Mouse (Mus musculus) urinary bladder, adult 18-20 months (tissue): ENCODE results near the gene E2f8.

Experiments
- DNase-seq, 2 experiments: peaks; one replicate each; pipeline ENCODE4 v3.0.0; 2022; ENCODE audit warnings: low spot score in 2 of 2, mixed read lengths in 2 of 2

Gene E2f8

DNA sequence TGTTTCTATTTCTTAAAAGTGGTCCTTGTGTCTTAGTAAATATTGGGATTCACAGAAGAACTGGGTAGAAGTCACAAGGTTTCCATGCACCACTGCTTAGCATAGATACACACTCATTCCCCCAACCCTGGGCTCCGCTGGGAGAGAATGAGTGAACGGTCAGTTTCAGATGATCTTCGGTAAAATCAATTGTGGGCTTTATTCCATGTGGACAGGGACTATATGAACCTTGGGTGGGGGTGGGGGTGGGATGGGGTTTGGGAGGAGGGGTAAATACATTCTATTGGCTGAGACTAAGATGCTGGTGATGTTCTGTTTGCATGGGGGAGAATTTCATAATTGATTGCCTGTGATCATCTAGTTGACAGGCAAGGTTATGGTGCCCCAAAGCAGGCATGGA, 25.9 kb downstream of the E2f8 start:
- no peak for DNase-seq

DNA sequence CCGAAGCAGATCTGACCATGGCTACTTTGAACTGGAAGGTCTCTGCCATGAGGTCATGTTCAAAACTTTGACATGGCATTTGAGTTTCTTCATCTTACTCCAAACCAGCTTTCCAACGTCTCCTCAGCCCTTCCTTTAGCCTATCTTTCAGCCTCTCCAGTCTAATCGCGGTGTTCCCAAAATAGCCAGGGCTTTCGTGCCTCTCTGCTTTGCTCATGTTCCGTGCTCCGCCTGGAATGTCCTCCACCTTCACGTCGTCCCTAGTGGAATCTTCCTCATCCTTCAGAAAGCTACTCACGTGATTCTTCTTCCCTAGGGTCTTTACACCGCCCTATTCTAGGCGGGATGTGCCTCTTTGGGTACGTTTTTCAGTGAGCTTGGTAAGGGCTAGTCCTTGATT, 27.9 kb downstream of the E2f8 start:
- DNase-seq: no peak

DNA sequence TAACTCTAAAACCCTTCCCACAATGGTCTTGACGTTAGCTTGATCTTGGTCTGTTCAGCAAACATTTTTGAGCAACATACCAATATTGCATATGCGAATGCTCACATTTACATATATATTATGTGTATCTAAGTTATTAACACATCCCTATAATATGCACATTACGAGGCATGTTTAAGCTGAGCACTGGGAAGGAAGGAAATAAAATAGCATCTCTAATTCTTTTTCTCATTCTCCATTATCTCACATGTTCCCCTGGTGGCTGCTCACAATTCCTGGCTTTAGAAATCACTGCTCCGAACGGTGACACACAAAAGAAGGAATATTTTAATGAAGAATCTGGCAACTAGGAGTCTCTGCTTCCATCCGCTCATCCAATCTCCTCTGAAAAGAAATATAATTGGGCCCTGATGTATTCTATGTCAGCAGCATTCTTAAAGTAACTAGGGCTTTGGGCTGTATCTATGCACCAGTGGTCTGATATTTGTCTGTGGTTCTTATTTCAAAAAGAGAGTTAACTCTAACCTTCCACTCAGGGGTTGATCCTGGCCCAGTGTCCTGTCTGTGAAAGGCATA, 29.8 kb downstream of the E2f8 start:
- no peak for DNase-seq

DNA sequence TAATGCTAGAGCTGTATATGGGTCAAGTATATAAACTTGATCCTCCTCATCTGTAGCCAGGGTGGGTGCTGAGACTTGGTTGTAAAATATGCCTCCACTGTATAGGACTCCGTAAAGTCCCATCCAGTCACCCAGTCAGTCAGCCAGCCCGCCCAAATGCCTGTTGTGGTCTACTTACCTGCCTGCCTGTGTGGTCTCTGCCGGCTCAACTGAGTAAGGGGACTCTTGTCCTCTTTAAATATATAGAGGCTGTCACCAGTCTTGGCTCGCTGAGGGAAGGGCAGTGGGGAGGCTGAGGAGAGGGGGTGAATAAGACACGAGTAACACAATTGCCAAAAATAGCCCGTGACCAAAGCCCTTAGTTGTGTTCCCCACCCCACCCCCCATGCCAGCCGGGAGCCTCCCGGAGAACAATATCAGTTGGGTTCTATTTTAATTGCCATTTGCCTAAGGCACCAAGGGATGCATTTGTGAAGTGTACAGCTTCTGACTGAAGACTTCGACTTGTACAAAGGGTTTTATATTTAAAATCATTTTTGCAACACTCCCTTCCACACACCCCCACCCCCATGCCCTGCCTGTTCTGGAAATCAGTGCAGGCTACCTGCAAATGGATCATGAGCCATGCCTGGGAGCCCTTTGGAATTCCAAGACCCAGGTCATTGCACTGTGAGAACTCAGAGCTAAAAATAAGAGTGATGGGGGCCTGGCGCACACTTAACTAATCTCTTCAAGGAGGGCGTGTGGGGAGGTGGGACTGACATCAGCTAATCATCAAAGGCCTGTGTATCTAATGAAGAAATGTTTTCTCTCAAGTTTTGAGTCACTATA, 33.4 kb downstream of the E2f8 start, which contains the start of gene Csrp3:
TSS of gene Csrp3 (minus strand) at position 214 of the 831 bp plus-strand sequence.
- no peak for DNase-seq

DNA sequence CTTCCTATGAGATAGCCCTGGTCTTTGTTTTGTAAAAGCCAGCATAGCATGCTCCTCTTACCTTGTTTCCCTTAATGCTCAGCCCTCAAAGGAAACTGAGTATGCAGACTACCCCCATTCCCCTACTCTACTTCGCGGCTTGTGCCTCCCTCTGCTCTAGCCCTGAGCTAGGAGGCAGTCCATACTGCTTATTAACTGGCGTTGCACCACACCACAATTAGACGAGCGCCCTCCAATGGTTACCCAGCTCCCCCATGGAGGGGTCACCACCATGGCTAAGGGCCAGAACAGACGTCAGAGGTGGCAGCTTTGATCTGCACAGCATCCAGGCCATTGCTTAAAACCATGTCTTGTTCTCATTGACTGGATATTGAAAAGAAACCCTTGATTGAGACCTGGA, 34.6 kb downstream of the E2f8 start:
- DNase-seq: no peak

DNA sequence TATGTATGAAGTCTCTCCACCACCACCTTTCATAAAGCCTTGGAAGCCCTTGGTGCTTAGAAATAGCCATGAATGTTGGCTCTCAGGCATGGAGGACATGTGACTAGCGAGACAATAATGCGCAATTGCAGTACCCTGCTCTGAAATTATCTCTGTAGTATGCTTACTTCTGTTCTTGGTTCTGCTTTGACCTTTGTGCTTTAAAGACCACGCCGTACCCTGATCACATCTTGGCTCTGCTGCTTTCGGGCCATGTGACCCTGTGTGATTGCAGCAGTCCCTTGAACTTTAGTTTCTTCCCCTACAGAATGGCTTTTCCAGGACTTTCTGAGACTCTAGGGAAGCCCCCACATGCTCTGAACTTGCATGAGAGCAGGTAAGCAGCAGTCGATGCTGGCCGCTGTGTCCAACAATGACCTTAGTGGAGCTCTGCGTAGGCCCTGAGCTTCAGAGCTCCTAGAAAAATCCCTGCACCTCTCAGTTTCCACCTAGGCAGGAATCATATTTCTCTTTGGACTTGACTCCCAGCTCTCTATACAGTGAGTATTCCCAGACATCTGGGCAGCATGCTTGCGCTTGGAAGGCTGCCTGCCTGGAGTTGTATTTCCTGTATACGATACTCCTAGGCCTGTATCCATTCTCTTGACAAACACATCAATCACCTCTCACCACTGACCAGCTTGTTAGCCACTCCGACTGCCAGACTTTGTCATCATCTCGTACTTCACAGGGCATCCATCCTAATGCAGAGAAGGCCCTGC, 36.0 kb downstream of the E2f8 start:
- DNase-seq: no peak

DNA sequence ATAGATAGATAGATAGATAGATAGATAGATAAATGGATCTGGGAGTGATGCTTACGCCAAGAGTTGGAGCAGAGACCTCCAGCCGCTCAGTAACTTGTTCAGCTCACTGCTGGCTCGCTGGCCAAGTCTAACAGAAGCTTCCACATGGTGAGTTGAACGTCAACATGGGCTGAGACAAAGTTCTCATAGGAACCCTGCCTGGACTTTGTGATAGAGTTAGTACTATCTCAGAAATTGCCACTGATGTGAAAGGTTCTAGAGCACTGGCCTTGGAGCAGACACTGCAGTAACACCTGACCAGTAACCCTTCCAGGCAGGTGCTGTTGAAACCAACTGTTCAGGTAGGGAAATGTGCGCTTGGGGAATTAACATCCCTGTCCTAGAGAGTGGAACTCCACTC, 37.9 kb downstream of the E2f8 start:
- DNase-seq: no peak

DNA sequence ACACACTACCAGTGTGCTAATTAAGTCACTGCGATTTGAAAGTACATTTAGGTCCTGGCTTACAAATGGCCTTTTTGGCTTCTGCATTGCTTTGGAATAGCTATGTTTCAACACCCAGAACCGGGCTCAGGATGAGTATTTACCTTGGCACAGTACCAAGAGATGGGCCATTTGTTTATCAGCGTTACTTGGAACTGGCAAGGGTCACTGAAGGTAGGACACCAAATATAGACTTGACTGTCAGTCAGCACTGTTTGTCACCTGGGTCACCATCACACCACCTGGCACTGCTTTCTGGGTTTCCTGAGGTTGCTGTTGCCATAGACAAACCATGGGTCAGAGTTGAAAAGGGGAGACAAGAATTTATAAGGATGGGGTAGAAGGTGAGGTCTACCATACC, 39.0 kb downstream of the E2f8 start:
- no peak for DNase-seq

DNA sequence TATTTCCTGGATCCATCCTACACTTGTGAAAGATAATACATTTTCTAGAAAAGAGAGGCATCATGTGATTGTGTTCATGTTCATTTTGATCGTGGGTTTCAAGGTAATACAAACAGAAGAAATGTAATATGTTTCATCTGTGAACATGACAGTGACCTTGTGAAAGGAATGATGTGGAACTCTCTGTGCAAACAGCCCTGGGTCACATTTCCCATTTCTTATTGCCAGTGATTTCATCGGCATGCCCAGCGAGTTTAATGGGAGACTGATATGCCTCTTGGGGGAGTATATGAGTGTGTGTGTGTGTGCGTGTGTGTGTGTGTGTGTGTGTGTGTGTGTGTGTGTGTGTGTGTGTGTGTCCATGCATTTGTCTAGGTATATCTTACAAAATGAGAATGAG, 39.9 kb downstream of the E2f8 start:
- no peak for DNase-seq

DNA sequence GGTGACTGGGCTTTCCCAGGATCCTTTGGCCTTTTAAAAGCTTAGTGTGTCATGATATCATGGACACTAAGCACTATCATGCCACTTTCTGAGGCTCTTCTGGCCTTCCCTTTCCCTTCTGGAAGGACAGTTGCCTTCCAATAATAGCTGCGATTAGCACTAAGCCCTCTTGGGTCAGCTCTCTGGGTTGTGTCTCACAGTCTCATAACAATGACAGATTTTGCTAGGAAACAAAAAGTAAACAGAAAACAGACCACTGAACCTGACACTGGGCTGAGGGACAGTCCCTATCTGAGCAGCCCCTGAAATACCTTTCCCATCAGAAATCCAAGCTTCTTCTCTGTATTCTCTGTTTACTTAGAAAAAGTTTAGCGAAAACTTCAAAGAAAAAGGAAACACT, 40.9 kb downstream of the E2f8 start:
- DNase-seq: no peak

DNA sequence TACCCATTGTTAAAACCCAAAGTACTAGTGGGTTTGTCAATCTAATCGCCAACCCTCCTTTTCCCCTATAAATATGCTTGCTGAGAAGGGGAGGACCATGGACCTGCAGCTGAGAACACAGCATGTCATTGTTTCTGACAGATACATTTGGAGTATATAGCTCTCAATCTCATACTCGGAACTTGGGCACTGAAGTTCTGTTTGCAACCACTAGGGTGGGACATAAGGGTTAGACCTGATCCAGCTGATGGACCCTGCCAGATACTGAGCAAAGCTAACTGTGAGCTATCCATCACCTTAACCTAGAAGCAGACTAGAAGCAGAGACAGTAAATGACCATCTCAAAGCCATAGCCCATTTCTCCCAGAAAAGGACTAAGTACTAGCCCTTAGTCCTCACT, 43.0 kb downstream of the E2f8 start:
- no peak for DNase-seq

DNA sequence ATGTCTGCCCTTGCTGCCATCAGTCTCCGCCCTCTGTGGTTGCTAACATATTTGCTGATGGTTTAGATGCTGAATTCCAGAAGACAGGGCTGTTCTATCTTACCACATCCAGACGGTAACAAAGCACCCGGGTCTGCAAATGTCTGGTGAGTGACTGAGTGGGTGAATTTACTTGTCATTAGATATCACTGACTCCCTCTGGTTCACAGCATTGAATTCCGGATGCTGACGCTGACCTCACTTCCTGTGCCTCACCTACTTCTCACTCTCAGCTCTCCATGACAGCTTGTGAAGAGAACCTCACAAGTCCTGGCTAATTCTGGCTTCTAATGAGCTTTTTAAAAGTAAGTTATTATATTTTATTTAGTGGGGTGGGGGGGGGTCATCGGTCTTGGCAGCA, 44.4 kb downstream of the E2f8 start:
- no peak for DNase-seq

DNA sequence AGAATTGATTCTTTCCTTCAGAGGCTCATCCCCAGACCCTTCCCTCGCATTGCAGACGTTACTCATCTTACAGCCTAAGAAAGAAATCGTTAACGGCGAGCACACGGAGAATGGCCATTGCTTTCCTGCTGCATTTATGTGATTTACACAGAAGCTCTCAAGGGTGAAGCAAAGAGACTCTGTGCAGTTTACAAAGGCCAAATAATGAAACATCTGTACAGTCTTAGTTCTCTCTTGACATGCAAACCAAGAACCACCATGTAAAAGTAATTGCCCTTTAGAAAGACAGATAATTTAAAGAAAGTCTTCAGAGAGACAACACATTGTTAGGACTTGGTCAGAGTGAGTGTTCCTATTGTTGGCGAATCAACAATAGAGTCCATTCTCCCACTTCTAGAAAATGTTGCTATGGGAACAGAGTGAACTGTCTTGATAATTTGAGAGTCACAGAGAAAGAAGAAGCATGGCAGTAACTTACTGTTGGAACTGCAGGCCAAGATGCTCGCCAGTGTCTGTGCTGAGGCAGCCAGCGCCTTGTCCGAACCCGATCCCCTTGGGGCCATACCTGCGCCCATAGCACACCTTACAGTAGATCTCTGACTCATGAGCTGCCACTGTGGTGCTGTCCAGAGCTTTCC, 46.3 kb downstream of the E2f8 start:
- DNase-seq: no peak

DNA sequence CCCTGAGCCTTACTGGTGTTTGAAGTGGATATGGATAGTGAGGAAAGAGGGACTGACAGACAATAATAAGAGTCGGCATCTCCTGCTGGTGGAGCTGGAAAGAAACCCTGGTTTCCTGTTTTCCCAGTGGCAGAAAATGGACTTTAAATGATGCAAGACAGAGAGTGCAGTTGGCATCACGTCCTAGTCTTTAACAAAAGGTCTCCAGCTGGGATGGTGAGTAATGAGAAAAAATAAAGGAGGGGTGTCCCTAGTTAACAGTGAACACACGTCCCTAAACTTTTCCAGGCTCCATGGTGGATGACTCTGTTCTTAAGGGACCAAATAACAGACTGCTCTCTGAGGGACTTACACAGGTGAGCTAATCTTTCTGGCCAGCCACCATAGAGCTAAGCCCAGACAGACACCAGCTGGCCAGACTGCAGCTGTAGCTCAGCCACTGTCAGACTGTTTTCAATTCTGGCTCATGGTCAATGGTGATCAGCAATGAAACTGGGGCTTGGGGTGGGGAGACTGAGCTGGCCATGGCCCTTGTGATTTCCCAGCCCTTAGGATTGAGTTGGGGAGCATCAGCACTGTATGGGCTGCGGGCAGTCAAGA, 46.9 kb downstream of the E2f8 start:
- no peak for DNase-seq

DNA sequence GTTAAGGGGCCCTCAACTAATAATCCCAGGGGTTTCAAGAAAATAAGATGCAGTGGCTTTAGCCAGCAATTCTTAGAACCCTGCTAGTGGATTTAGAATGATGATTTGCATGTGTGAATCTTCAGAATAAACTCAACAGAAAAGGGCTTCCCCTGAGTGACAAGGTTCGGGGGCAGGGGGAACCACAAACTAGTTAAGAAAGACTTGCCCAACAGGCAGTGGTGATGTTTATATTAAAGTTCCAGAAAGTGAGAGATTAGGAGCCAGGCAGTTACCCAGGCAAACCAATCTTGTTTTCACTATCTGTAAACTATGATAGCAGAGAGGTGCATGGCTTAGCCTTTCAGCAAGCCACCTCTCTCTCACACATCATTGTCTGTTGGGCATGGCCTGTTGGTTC, 48.7 kb downstream of the E2f8 start:
- DNase-seq: no peak

DNA sequence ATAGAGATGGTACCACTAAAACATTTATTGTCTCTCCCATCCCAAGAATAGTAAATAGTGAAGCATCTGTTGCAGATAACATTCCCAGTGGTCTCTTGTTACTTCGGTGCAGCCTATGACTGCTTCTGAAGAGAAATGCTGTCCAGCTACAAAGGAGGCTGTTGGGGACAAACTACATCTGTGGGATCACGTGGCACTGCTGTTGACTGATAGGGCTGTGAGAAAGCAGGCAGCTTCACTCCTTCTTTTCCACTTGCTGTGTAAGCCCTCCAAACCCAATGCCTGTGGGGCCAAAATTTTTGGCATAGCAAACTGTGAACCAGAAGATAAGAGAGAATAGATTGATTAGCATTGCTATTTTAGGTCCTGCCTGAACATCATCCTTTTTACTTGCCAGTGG, 51.0 kb downstream of the E2f8 start:
- DNase-seq: no peak

DNA sequence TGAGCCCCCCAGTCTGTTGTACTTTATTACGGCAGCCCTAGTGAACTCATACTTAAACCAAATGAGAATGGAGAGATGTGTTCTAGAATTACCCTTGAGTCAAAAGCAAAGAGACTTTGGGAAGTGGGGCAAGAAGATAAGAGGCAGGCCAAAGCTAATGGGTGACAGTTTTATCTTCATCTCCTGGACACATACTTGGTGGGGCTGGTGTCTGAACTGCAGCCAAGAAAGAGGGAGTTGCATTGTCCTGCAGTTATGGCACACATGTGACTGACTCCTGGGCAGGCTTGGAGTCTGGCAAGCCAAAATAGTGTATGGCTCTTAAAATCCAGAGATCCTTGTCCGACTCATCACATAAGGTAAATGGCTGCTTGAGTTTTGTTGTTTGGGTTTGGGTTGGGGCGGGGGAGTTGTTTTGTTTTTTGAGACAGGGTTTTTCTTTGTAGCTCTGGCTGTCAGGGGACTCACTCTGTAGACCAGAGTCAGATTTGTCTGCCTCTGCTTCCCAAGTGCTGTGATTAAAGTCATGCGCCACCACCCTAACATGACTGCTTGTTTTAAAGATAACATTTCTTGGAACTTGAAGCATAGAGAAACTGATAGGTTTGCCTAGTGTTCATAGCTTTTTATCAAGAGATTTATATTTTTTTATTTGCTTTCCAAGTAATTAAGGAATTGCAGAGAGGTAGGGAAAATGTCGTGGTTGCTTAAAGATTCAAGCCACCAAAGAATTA, 52.1 kb downstream of the E2f8 start:
- no peak for DNase-seq

DNA sequence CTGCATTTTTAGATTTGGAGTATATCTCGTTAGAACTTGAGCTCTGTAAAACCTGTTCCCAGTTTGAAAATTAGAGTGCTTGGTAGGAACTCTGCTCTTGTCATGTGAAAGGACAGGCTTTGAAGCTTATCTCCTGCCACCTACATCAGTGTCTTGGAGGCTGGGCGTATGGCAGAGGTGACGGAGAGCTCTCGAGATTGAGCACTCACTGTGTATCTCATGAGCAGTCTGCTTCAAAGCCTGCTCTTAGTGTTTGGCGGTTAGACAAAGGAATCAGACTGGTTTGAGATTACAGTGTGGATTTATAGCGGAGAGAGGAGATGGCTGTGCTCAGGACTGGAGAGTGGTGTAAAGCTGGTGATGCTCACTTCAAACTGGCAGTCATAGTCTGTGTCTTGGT, 56.2 kb downstream of the E2f8 start:
- no peak for DNase-seq

DNA sequence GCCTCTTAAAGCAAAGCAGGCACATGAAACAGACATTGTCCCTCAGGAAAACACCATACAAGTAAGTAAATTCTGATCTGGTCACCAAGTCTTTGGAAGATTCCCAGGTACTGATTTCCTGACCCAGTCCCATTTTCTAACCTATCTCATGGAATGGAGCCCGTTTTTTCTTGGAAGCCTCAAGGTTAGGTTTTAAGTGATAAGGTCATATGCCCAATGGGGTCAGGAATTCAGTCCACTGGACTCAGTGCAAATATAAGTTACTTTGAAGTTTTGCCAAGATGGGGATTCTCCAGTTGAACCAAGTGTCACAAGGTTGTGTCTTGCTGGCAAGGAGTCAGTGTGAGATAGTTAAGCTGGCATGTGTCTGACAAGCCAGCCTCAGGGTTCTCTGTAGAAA, 56.7 kb downstream of the E2f8 start:
- no peak for DNase-seq

DNA sequence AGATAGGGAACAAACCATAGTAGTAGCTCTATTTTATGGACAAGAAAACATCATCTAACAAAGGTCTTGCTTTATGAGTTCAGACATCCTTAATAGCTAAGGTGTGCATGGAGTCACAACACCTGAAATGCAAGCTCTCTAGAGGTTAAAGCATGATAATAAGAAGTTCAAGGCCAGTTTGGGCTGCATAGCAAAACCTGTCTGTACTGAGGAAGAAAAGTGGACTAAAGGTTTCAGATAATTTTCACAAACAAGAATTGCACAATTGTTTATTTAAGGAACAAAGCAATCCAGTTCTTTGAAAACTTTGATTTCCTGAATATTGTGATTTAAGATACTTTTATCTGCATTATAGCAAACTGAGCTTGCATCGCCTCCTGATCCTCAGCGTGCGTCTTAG, 57.8 kb downstream of the E2f8 start:
- DNase-seq: no peak

DNA sequence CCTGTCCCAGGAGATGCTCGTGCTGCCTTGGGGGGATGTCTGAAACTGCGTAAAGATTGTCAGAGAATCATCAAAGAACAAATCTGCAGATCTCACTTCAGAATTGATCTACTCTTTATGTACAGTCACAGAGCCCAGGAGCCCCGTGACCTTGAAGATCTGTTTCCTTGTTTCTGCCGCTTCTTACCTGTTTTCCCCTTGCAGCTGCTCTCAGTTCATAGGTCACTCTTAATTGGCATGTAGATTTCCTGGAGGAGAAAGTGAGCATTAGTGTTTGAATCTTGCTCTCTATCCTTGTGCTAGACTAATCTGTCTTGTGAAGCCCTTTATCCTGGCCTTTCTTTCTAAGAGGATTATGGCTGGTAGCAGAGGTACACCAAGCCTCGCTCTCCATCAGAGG, 59.7 kb downstream of the E2f8 start:
- no peak for DNase-seq
